Mouse (Mus musculus) c-Kit-positive CD71-positive TER-119-positive erythroid progenitor cells, embryonic 14.5 days (primary cell): ENCODE measurements around the gene Ccdc117.
"Not testable (repeated sequence)": the region's sequence is repeated elsewhere in the genome, so short reads cannot be mapped to it uniquely, and the experiment has no call there.

Experiments used
- DNase-seq: peaks from one replicate; pipeline ENCODE4 v3.0.0-alpha.2; 2013; ENCODE audit warnings: low spot score

The Ccdc117 gene

DNA sequence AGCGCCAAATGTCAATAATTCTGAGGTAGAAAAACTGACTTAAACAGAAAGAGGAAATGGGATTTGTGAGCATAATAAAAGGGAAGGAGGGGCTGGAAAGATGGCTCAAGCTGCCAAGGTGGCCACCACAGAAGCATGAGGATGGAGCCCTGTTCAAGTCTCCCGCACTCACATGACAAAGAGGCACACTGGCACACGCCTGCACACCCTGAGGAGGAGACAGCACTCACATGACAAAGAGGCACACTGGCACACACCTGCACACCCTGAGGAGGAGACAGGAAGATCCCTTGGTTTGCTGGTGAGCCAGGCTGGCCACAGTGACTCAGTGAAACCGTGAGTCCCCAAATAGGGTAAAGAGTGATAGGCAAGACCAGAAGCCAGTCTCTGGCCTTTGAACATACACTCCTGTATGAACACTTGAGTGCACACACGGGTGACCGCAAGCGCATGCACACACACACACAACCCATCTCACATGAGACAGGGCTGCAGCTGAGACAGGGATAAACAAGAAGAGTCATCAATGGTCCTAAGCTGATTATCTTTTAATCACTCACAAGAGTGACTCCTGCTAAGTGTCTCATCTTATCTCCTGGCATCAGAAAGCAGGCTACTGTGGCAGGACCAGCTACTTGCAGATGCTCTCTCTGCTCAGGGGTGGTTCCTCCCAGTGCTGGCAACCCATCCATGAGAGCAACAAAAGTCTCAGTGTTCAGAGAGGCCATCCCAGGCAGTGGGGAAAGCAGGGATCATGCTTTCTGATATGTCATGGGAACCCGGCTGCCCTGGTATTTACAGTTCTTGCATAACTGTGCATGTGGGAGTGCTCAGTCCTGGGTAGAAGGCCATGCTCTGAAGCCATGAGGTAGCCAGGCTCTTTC is 32.5 kb downstream of the Ccdc117 start:
- DNase-seq: no peak

DNA sequence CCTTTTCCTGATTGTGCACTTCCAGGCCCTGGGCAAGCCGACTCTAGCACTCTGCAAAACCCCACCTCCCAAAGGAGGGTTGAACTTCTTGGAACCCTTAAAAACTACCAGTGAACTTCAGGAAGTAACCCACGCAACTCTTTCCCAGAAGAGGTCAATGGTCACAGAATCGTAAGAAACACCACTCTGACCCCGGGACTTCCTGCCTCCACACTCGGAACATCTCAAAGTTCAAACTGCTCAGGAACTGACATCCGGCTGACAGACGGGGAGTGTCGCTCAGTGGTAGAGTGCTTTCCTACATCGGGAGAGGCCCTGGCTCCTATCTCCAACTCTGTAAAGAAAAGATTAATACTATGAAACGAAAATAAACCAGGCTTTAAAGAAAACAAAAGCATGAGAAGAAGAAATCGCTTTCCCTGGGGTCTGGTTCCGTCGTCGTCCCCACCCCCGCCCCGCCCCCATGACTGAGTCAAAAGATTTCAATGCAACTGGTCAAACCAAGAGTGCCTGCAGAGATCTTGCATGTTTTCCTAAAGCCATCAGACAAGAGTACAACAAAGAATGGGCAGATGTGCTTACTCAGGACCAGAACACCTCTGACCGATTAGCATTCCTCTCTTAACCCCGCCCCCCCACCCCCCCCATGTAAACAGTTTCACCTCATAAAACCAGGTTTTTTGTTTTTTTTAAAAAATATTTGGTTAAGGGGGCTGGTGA is 36.0 kb downstream of the Ccdc117 start:
- no peak for DNase-seq

DNA sequence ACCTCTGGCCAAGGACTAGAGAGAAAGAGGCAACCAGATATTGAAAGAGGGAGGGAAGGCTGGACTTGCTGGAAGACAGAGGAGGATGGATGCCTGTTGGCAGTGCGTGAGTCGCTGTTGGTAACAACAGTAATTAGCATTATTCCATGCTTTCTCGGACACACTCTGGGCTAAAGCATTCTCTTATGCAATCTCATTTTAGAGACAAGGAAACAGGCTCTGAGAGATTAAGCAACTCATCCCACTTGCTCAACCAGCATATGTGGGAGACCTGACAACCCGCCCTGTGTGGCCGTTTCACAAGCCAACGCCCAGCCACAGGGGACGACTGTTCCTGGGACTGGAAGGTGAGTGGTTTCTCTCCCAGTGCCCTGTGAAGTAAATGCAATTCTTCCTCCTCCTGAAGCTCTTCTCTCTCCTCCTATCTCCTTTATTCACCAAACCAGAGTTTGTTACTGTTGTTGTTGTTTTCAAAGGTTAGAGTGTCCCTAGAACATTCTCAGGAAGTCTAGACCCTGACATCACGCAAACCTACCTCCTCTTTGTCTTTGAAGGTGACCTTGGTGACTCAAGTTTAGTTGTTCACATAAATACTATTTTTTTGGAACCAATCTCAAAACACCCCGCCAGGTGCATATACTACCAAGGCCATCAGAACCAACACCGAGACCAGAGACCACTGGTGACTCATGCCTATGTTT is 39.5 kb downstream of the Ccdc117 start:
- no peak for DNase-seq

DNA sequence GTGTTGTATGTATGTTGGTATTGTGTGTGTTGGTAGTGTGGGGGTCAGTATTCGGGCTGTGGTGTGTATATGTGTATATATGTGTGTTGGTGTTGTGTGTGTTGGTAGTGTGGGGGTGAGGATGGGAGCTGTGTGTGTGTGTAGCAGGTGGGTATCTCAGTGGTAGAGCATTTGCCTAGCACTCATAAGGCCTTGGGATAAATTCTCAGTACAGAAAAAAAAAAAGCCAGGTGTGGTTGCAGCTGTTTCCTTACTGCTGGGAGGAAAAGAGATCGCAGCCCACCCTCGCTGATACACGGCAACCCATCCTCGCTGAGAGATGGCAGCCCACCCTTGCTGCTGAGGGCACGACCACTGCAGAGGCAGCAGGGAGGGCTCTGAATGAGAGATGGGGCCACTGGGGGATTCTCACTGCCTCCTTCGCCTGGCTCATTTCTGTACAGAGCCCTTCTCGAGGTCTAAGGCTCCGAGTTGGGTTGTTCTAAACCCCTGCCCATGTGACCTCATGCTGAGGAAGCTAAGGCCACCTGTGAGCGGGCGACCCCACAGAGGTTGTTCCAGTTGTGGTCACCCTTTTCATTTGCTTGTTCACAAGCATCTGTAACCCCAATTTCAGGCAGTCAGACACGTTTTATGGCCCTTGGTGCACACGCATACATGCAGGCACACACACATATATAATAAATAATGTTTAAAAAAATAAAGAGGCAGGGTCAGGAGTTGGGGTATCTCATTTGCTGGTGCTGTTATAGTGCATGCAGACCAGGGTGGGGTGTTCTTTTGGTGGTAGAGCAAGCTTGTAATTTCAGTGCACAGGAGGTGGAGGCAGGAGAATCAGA is 40.9 kb downstream of the Ccdc117 start:
- no peak for DNase-seq

DNA sequence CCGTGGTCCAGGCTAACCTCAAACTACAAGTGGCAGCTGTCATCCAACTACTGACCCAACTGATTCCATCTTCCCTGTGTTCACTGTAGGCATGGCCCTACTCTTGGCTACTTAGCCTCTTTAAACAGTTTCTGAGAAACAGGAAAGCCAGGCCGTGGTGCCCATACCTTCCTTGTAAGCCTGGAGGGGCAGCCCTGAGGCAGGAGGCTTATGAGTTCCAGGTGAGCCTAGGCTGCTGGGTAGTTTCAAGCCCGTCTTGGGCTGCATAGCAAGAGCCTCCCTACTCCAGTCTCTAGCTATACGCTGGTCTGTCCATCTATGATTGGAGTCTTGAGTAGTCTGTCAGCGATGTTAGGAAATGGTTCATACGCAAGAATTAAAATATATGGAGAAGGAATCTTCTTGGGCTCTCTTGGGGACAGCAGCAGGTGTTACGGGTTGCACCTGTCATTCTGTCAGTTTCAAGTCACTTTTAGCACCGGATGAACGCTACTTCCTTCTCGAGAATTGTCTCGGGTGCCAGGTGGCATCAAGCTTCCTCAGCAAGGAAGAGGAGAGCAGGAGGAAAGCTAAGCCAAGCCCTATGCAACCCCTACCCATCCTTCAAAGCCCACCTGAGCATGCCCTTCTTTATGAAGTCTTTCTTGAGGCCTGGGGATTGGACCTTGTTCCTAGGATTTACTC is 41.9 kb downstream of the Ccdc117 start:
- DNase-seq: no peak

DNA sequence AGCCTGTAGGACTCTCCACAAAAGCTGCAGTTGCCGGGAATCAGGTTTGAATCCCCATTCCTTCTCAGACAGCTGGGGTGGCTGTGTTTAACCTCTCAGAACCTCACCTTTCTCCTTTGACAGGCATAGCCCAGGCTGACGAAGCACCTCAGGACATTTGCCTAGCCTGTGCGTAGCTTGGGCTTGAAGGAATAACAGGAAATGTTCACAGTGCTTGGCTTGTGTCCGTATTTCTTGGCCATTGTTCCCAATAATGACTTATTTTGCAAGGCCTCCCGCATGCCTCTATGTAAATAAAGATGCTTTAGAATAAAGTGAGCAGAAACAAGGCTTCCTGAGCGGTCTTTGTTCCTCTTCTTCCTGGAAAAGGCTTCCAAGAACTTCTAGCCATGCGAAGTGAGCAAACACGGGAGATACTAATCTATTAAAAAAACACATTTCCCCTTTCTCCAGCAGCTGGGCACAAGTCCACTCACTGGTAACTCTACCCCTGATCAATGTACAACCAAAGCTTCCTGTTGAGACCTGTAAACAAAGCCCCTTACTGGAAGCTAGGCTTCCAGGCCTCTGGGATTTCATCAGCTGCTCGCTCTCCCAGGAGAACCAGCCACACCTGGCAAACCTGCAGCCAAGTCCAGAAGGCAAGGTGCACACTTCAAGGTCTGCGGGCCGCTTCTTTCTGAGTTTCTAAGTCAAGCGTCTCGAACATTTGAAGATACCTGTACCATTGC is 42.9 kb downstream of the Ccdc117 start:
- DNase-seq: no peak

DNA sequence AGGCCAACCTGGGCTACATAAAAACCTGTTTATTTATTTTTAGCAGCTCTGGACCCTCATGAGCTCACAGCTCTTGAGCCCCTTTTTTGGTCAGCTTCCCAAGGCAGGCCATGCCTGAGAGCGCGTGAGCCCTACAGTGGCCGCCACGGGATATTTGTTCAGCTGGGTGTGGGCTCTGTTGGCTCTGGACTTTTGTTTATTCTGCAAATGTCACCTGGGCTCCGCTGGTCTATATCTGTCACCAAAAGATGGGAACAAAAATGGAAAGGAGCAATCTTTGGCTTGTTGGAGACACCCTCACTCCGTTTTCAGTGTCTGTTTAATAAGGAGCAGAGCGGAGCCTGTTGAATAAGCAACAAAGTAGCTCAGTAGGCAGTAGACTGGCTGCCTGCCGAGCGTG is 43.6 kb downstream of the Ccdc117 start:
- no peak for DNase-seq

DNA sequence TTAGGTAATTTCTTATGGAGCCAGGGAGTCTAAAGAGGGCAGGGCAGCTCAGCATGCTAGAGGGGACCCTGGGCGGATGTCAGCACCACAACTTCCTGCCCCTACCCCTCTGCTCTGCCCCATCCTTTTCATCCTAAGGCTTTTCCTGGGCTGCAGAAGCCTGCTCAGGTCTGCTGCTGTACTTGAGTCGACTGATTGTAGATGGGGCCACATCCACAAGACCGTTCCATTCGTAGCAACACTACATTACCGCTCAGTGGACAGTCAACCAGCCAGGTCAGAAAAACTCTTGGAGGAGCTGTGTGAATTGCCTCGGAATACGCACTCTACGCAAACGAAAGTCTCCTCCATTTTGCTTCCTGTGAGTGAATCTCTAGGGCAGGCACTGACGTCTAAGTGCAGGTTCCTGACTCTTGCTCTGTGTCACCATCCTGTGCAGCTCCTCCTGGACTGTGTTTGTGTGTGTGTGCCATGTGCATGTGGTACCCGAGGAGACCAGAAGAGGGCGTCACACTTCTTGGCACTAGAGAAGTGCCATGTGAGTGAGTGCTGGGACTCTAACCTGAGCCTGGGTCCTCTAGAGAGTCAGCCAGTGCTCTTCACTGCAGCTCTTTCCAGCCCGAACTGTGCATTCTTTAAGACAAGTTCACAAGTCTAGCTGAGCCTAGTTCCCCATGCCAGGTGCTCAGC is 45.3 kb downstream of the Ccdc117 start:
- no peak for DNase-seq

DNA sequence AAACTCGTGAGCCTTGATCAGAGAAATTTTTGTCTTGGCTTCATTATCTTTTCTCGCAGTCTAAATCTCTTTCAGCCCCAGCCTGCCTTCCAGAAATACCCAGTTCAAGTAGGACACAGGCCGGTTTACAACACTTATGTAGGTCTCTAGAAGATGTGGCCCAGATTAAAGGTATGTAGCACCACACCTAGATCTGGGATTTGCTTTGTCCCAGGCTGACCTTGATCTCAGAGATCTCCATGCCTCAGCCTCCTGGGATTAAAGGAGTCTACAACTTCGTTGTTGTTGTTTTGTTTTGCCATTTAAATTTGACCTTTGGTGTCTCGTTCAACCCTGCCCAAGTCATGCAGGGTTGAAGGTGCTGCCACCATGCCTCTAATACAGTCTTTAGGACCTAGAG is 46.1 kb downstream of the Ccdc117 start:
- DNase-seq: no peak

DNA sequence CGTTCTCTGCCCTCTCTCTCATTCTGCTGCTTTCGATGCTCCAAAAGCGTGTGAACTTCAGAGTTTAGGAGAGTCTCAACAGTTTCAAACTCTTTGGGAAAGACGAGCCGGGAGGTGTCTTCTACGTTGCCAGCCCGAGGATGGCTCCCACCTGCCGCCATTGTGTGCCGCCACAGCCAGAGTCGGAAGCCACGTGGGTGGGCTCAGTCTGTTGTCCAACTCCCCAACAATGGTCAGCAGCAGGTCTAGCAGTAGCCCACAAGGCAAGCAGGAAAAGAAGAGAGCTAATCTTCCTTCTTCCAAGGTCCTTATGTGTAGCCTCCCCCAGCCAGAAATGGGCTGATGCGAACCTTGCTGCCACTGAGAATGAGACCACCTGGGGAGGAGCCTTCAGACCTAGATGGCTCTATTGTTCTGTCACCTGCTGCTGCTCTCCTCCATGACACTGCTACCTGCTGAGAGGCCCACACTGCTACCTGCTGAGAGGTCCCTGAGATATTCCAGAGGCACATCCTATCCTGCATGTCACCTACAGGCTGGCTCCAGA is 46.6 kb downstream of the Ccdc117 start:
- no peak for DNase-seq

DNA sequence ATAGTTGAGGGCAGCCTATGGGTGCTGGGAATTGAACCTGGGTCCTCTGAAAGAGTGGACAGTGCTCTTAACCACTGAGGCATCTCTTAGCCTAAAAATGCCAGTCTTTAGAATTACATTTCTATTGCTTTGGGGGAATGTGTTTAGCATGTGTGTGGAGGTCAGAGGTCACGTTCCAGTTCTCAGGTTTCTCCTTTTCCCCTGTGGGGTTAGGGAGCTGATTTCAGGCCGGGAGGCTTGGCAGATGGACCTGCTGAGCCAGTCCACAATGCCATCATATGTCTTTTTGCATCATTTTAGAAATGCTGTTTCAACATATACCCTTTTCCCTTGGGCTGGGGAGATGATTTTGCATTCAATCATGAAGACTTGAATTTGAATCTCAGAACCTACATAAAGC is 48.1 kb downstream of the Ccdc117 start:
- DNase-seq: no peak

DNA sequence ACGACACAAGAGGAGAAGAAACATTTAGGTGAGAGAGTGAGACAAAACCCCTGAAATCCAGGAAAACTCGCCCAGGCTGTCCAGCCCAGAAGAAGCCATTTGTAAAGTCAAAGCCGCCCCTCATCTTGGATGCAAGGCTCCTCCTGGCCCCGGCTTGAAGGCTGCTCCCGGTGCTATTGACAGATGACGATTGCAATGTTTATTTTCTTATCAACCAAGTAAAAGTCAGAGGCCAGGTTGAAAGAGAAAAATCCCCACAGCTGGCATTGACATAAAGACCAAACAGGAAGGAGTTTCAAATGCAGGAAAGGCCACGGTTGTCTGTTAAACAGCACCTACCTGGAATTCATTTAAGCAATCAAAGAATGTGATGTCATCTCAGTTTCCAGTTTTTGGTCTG is 50.1 kb downstream of the Ccdc117 start:
- DNase-seq: no peak

DNA sequence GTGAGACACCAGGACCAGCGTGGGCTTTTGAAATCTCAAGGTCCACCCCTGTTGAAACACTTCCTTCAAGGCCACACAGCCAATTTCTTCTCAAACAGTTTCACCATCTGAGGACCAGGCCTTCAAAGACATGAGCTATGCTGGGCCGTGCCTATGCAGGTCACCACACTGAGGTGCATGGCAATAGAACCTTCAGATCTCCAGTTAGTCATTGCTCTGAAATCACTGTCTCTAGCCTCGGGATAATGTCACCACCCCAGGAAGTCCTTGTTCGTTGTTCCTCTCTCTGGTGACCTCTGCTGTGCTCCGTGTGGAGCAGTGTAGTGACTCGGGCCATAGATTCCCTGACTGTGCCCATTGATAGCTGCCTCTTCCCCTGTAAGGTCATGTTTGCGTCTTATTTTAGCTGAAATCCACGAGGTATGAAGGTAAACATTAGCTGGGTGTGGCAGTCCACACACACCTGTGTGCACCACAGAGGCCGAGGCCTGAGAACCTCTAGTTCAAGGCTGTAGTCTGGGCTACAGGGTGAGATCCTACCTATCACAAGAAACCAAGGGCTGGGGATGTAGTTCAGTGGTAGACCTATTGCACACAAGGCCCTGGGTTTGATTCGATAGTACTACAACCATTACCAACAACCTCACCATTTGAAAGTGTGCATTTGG is 50.9 kb downstream of the Ccdc117 start:
- DNase-seq: no peak

DNA sequence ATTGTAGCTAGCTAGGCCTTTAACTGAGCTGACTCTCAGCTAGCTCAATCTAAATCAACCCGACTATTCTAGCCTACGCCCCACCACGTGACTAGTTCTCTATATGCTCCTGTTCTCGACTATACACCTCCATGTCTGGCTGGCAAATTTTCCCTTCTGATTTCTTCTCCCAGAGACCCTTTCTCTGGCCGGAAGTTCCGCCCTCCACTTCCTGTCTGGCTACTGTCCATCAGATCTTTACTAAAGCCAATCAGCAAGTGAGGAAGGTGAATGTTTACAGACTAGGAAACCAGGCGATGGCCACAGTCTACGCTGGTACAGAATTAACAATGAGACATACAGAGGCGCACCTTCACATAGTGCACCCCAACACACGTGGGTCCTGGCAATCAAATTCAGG is 52.6 kb downstream of the Ccdc117 start:
- not testable (repeated sequence) for DNase-seq

DNA sequence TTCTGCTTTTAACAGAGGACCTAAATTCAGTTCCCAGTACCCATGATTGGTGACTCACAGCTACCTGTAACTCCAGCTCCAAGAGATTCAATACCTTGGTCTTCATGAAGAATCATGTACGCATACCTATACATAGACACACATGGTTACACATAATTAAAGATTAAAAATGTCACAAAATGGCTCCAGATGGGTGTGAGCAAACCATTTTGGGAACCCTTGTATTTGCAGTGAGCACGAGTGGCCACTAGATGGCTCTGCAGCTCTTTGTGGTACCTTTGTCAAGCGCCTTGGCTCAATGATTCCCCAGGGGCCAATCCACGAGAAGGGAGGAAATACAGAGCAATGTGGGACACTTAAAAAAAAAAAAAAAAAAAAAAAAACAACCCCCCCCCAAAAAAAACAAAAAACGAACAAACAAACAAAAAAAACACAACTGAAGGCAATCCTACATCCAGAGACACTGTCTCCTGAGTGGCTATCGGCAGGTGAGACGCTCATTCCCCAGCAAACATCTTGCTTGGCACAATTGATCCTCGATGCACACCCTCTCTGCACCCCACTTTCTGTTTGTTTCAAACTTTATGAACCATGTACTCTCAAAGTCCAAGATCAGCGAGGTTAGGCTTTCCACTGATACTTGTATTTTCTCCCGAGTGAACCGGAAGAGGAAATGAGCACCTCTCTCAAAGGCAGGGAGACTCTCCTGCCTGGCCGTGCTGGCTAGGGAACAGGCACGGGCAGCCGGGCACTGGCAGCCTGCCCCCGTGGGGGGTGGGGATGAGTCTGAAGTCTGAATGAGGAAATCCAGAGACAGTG is 56.6 kb downstream of the Ccdc117 start:
- DNase-seq: peak; percentile 91

DNA sequence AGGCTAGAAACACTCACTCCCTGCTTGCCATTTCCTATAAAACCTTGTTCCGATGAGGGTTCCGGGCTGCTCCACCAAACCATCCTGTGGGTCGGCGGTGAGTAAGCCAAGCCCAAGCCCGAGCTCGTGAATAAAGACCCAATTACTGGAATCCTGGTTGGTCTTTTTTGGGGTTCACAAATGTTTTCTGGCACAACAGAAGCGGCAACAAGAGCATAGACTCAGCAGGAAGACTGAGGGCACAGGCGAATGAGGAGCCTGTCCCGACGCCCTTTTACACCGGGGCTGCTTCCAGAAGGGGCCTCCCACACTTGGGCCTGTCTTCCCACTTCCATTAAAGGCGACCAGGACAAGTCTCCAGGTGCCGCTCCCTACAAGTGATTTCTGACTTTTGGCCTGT is 59.4 kb downstream of the Ccdc117 start:
- no peak for DNase-seq
